11 mouse cellular contexts compared by ENCODE assay signal in the genomic region with DNA sequence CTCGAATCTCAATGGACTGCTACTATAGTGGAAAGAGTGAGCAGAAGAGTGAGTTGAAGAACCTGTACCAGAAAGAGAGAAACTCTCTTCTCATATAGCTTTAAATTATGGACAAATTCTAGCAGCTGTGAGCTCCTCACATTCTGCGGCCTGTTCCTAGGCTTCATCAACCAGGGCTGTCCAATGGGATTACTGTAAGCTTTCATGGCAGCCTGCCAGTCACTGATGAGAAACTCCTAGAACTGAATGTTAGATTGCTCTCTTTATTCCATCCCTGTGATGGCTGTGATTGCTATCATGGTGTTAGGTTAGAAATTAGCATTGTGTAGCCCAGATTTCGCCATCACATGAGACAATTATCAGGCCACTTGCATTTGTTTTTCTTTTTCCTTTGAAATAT.
DNase-seq lines count a peak whose midpoint lies in the region.
"Had no signal": no experiment of that assay in that cellular context is flagged by ENCODE, and none has a peak within 500 bp of the region (broad histone marks: within the 10 kb centered on the region; RNA-seq: fewer than 3 reads in every experiment).

No protein-coding gene starts in this region.

- peak; percentile 35 to 58 for DNase-seq in cerebellum, postnatal 14 days
- no peak for DNase-seq in cerebellum, adult 18-20 months
- peak; percentile 4 for DNase-seq in kidney, postnatal 10 days
- no peak for DNase-seq in kidney, postnatal 4 days
- DNase-seq in right cerebral cortex, adult 18-20 months, result peak; percentile 1
- no peak for DNase-seq in right cerebral cortex, postnatal 25 days
- peak; percentile 29 for DNase-seq in right cerebral cortex, postnatal 4 days
- no peak for DNase-seq in heart, postnatal 4 days
- DNase-seq: adrenal gland, adult 8-10 months; kidney, postnatal 14 days; lung, adult 18-20 months had no signal

Comparison
In these comparisons a context has a peak if more than half of its experiments do, and no peak if none do; other contexts are left out.
1. DNase-seq: peak in cerebellum, postnatal 14 days (2 of 2), kidney, postnatal 10 days (single experiment), right cerebral cortex, adult 18-20 months (single experiment) and right cerebral cortex, postnatal 4 days (single experiment); none in cerebellum, adult 18-20 months (0 of 2), kidney, postnatal 4 days (0 of 2), right cerebral cortex, postnatal 25 days (single experiment) and heart, postnatal 4 days (single experiment).